Mouse (Mus musculus) limb, embryonic 14.5 days (tissue): ENCODE measurements around the gene Wnt10a. TPM values are rescaled to one million over a fixed set of nuclear protein-coding genes. Genes with fewer than 3 reads are reported as not detected.

ENCODE experiments used
- ATAC-seq: fragments of 200-750 bp; cut with Nextera tagmentation; 2 replicates; pipeline ENCODE4 v1.8.0; 2017; ENCODE audit warnings: low read depth, moderate number of reproducible peaks, moderate TSS enrichment; ENCODE audit not compliant: low FRiP score
- DNase-seq: peaks from one replicate; pipeline ENCODE4 v3.0.0-alpha.2; 2015; ENCODE audit warnings: low spot score
- H3K27ac ChIP-seq: fragments of 300-500 bp; sonication (generic); replicated peaks from 2 replicates; pipeline ENCODE4 v1.5.1; 2014; ENCODE audit warnings: low read depth, mild to moderate bottlenecking, low read length, moderate library complexity, mixed read lengths
- H3K27me3 ChIP-seq: fragments of 300-500 bp; sonication (generic); 2 replicates; pipeline ENCODE4 v1.6.1; 2014; ENCODE audit warnings: low read length, mixed read lengths; ENCODE audit not compliant: control insufficient read depth, insufficient read depth
- H3K36me3 ChIP-seq: fragments of 300-500 bp; sonication (generic); 2 replicates; pipeline ENCODE4 v1.6.1; 2014; ENCODE audit warnings: mild to moderate bottlenecking, low read length, moderate library complexity, mixed read lengths; ENCODE audit not compliant: control insufficient read depth, insufficient read depth
- H3K4me1 ChIP-seq: fragments of 300-500 bp; sonication (generic); 2 replicates; pipeline ENCODE4 v1.6.1; 2014; ENCODE audit warnings: antibody characterized with exemption, low read length, mixed read lengths; ENCODE audit not compliant: control insufficient read depth, insufficient read depth
- H3K4me2 ChIP-seq: fragments of 300-500 bp; sonication (generic); replicated peaks from 2 replicates; pipeline ENCODE4 v1.6.1; 2014; ENCODE audit warnings: low read depth, mild to moderate bottlenecking, low read length, moderate library complexity; ENCODE audit not compliant: severe bottlenecking
- H3K4me3 ChIP-seq: fragments of 300-500 bp; sonication (generic); replicated peaks from 2 replicates; pipeline ENCODE4 v1.5.1; 2014; ENCODE audit warnings: low read length
- H3K9ac ChIP-seq: fragments of 300-500 bp; sonication (generic); 2 replicates; pipeline ENCODE4 v1.6.1; 2014; ENCODE audit warnings: mild to moderate bottlenecking, low read depth, low read length, moderate library complexity; ENCODE audit not compliant: severe bottlenecking
- H3K9me3 ChIP-seq: fragments of 300-500 bp; sonication (generic); 2 replicates; pipeline ENCODE4 v1.6.1; 2016; ENCODE audit warnings: low read length; ENCODE audit not compliant: control insufficient read depth
- POLR2A ChIP-seq: fragments of 200-500 bp; IDR thresholded peaks from 2 replicates; pipeline ENCODE4 v1.8.0; 2012; ENCODE audit warnings: inconsistent platforms, mild to moderate bottlenecking, moderate library complexity, borderline replicate concordance; ENCODE audit not compliant: insufficient read depth, insufficient read length; ENCODE audit errors: extremely low read depth
- WGBS: fragments of 180-500 bp; shearing (Covaris S2); extraction: QIAGEN DNeasy Blood & Tissue Kit; methylation state at CpG from one replicate; pipeline ENCODE4 v1.1.7; 2014; 5-methylcytosine and 5-hydroxymethylcytosine counted together
- polyA plus RNA-seq, 2 experiments: library from polyadenylated mRNA; depleted of rRNA in 1 of 2; stranded (reverse) in 1 of 2; unstranded in 1 of 2; fragments of >200 nt; fragmentation: Nextera tagmentation in 1 of 2; extraction: Ambion mirVana in 1 of 2; gene quantifications; 2 replicates each; pipeline versions ENCODE4 v1.2.1 to v1.2.3; 2012 to 2014

Wnt10a gene
- polyA plus RNA-seq, 2 experiments = 3.8 to 9.3 TPM

DNA sequence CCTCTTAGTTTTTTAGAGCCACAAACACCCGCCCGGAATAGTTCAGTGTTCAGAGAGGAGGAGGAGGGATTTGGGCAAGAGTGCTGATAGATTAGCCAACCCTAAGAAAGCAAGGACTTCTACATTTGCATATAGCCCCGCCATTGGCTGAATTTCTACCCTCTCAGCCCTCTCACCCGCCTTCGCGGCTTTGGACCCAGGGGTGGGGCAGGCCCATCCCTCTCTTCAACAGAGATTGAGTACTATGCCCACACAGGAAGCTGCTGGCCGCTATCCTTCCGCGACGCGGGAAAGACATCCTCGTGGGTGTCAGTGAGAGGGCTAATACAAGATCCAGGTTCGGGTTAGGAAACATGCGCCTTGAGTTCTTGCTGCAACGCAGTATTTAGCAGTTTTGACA is 18.2 kb upstream of the Wnt10a start:
- H3K36me3 ChIP-seq = no peaks in the 10 kb centered on the region
- WGBS = 0% methylated on average over 15 of the region's 15 CpGs
- DNase-seq (peak; percentile 91), ATAC-seq (peak; percentile 90)
- no peaks in the 10 kb centered on the region for H3K9me3 ChIP-seq
- no peak overlapping the region for H3K27ac ChIP-seq
- H3K9ac ChIP-seq = no peak overlapping the region
- peak overlapping the region; percentile 92 for H3K4me2 ChIP-seq
- H3K27me3 ChIP-seq = peaks cover 68% of the 10 kb centered on the region
- H3K4me1 ChIP-seq = peaks cover 18% of the 10 kb centered on the region
- peak overlapping the region; percentile 50 for H3K4me3 ChIP-seq
- TF ChIP-seq POLR2A = no peak

GRCm38 (mm10) chr1:74774062-74774461 is 17.3 kb upstream of the Wnt10a start:
- no peak overlapping the region for H3K27ac ChIP-seq
- H3K4me2 ChIP-seq = peak overlapping the region; percentile 92; the same call in 1 of the 2 replicates
- WGBS = 24% methylated on average over 7 of the region's 7 CpGs
- no peak overlapping the region for H3K9ac ChIP-seq
- H3K36me3 ChIP-seq = no peaks in the 10 kb centered on the region
- DNase-seq (no peak), ATAC-seq (no peak)
- H3K4me3 ChIP-seq = peak overlapping the region; percentile 50; the same call in 1 of the 2 replicates
- peaks cover 62% of the 10 kb centered on the region for H3K27me3 ChIP-seq
- peaks cover 18% of the 10 kb centered on the region for H3K4me1 ChIP-seq
- H3K9me3 ChIP-seq = no peaks in the 10 kb centered on the region
- no peak for TF ChIP-seq POLR2A

DNA sequence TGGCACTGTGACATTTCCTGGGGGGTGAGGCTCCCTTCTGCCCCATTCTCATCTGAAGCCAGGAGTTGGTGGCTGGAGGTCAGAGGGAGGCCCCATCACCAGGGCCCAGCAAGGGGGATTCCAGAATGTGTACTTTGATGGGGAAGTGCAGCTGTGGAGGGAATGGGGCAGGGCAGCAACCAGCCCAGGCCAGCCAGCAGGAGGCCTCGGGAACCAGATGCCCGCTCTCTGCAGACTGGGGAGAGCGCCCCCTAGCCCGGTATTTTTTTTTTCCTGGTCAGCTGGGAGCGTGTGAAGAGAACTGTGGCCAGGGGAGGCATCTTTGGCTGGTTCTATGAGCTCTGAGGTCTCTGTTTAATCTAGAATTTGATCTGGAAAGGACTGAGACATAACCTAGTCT is 15.5 kb upstream of the Wnt10a start:
- Histone ChIP-seq H3K4me1 (peaks cover 11% of the 10 kb centered on the region), H3K4me3 (no peak overlapping the region), H3K4me2 (0 out of 2 replicates have a peak overlapping the region, but pooled peaks have one; percentile 17), H3K36me3 (no peaks in the 10 kb centered on the region), H3K9ac (no peak overlapping the region), H3K27me3 (peaks cover 52% of the 10 kb centered on the region), H3K27ac (no peak overlapping the region), H3K9me3 (no peaks in the 10 kb centered on the region)
- TF ChIP-seq POLR2A = no peak
- WGBS = 10% methylated on average over 5 of the region's 5 CpGs
- ATAC-seq = no peak
- DNase-seq = no peak

- Histone ChIP-seq H3K4me3 (no peak overlapping the region), H3K27ac (no peak overlapping the region), H3K4me2 (no peak overlapping the region), H3K4me1 (peaks cover 3% of the 10 kb centered on the region; the same call in 1 of the 2 replicates), H3K27me3 (peaks cover 56% of the 10 kb centered on the region), H3K9me3 (no peaks in the 10 kb centered on the region), H3K9ac (no peak overlapping the region), H3K36me3 (no peaks in the 10 kb centered on the region)
- no peak for ATAC-seq
- 28% methylated on average over 3 of the region's 3 CpGs for WGBS
- no peak for DNase-seq
- no peak for TF ChIP-seq POLR2A
Observed at GRCm38 (mm10) chr1:74778934-74779486, 12.3 kb upstream of the Wnt10a start.

DNA sequence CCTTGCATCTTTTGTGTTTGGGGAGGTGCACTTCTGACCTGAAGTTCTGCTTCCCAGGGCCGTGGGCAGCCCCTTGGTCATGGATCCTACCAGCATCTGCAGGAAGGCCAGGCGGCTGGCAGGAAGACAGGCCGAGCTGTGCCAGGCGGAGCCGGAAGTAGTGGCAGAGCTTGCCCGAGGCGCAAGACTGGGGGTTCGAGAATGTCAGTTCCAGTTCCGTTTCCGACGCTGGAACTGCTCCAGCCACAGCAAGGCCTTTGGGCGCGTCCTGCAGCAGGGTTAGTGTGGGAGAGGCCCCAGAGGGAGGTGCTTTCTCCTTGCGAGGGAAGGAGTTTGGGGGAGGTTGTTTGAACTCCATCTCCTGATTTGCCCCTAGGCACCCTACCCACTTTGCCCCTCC is 9.3 kb upstream of the Wnt10a start:
- ATAC-seq = no peak

GRCm38 (mm10) chr1:74783554-74783953 is 7.8 kb upstream of the Wnt10a start:
- WGBS = 3% methylated on average over 12 of the region's 13 CpGs

More for the DNA sequence above, 9.3 kb upstream of the Wnt10a start:
- Histone ChIP-seq H3K27me3 (peaks cover 59% of the 10 kb centered on the region), H3K9me3 (no peaks in the 10 kb centered on the region), H3K4me3 (no peak overlapping the region), H3K4me2 (no peak overlapping the region), H3K9ac (no peak overlapping the region), H3K27ac (no peak overlapping the region), H3K36me3 (no peaks in the 10 kb centered on the region), H3K4me1 (peaks cover 3% of the 10 kb centered on the region; the same call in 1 of the 2 replicates)
- no peak for DNase-seq
- no peak for TF ChIP-seq POLR2A
- 12% methylated on average over 14 of the region's 14 CpGs for WGBS

More at GRCm38 (mm10) chr1:74783554-74783953, 7.8 kb upstream of the Wnt10a start:
- no peaks in the 10 kb centered on the region for H3K36me3 ChIP-seq
- no peak overlapping the region for H3K27ac ChIP-seq
- H3K4me2 ChIP-seq = peak overlapping the region; percentile 71
- H3K9ac ChIP-seq = no peak overlapping the region
- H3K4me1 ChIP-seq = peaks cover 3% of the 10 kb centered on the region; the same call in 1 of the 2 replicates
- no peak for TF ChIP-seq POLR2A
- no peak for DNase-seq
- peak overlapping the region; percentile 38 for H3K4me3 ChIP-seq
- H3K27me3 ChIP-seq = peaks cover 68% of the 10 kb centered on the region
- H3K9me3 ChIP-seq = no peaks in the 10 kb centered on the region
- no peak for ATAC-seq
